Mouse (Mus musculus) C2C12 (cell line): ENCODE results near the gene Dnajb4.

Experiments
- CEBPB ChIP-seq: IDR thresholded peaks from one replicate; pipeline ENCODE4 v1.6.1; 2011; ENCODE audit warnings: low read depth, mild to moderate bottlenecking, control low read depth, moderate library complexity
- CTCF ChIP-seq: IDR thresholded peaks from one replicate; pipeline ENCODE4 v1.5.1; 2011; ENCODE audit not compliant: control insufficient read depth, insufficient read depth, insufficient read length
- FOSL1 ChIP-seq: IDR thresholded peaks from one replicate; pipeline ENCODE4 v1.8.0; 2011; ENCODE audit warnings: mild to moderate bottlenecking, low read length; ENCODE audit not compliant: poor library complexity, insufficient read depth, severe bottlenecking
- MAX ChIP-seq: IDR thresholded peaks from one replicate; pipeline ENCODE4 v1.6.1; 2011; ENCODE audit warnings: mild to moderate bottlenecking, control low read depth
- USF1 ChIP-seq: IDR thresholded peaks from one replicate; pipeline ENCODE4 v1.6.1; 2011; ENCODE audit warnings: low read depth, mild to moderate bottlenecking, control low read depth, moderate library complexity

DNA sequence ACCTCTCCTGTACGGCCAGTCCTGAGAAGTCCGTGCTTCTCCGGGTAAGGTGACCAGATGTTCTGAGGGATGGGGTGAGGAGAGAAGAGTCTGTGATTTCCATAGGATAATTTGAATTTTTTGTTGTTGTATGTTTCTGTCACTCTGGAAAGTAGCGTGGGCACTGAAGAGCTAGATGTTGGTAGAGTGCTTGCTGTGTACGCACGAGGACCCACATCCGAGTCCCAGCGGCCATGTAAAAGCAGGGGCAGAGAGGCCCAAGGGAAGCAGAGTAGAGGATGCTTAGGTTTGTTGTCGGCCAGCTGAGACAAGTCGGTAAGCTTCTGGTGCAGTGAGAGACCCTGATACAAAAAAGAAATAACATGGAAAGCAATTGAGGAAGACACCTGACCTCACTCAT lies 42.1 kb downstream of the Dnajb4 start:
- TF ChIP-seq CTCF = no peak
- TF ChIP-seq USF1 = no peak
- TF ChIP-seq MAX = no peak
- TF ChIP-seq CEBPB = no peak
- TF ChIP-seq FOSL1 = no peak
